Mouse (Mus musculus): ENCODE data around the gene Kdm5b.

DNA sequence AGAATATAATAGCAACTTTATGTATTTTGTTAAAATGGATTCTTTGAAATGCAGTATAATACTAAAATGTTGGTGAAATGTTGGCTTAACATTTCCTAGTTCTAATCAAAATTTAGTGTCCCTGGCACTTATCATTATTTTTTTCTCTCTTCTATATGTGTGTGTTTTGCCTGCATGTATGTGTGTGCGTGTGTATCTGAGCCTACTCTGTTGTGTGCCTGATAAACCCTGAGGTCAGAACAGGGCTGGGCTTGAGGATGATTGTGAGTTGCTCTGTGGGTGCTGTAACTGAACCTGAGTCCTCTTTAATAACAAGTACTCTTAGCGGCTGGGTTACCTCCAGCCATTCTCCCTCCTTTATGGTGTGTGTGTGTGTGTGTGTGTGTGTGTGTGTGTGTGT is 55.0 kb downstream of the Kdm5b start:
- TF ChIP-seq POLR2A (IDR thresholded peaks at IDR 0.05; ENCODE audit: low read depth, low read length) = no peak
- TF ChIP-seq CTCF (IDR thresholded peaks at IDR 0.05; ENCODE audit: extremely low read depth, insufficient read length, insufficient replicate concordance, low read depth, low read length) = no peak
